Mouse (Mus musculus) testis, adult 2 months (tissue): ENCODE results near the gene Wwtr1.

ENCODE experiments used
- CTCF ChIP-seq: fragments of 200-500 bp; IDR thresholded peaks from 2 replicates; pipeline ENCODE4 v1.5.1; 2012; ENCODE audit warnings: low read depth, mild to moderate bottlenecking, inconsistent platforms, low read length, moderate library complexity; ENCODE audit not compliant: control insufficient read depth, insufficient read depth, insufficient replicate concordance
- POLR2A ChIP-seq: fragments of 200-500 bp; IDR thresholded peaks from 2 replicates; pipeline ENCODE4 v1.6.1; 2012; ENCODE audit warnings: low read depth, mild to moderate bottlenecking, inconsistent platforms, low read length, moderate library complexity; ENCODE audit not compliant: control insufficient read depth

DNA sequence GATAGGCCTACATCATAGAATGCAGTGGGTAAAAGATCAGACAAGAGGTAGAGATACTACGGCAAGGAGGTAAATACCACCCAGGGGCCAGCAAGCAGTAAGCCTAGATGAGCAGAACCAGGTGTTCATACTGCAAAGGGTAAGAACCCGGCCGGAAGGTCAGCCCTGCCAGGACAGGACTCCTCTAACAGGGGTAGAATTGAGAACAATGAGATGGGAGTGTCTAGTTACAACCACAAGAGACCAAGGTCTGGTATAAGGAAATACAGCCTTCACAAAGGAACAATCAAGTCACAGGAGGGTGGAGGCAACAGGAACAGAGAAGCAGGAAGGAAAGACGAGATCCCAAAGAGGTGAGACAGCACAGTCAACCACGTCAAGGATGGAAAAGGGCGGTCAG is 16.9 kb downstream of the Wwtr1 start:
- no peak for TF ChIP-seq POLR2A
- no peak for TF ChIP-seq CTCF
